In the genomic region with DNA sequence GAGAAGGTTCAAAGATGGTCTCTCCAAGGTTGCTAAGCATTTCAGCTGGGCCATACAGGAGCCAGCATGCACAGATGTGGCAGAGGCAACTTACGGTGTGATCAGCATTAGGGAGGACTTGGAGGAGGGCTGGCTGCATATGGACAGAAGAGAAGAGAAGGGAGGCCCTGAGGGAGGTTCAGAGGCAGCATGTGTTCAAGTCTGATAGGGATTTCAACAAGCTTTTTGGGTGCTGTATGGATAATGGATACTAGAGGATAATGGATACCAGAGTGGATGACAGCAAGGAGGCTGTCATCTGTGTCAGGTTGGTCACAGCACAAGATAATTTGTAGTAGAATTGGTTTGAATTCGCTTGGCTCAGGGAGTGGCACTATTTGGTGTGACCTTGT, we compare ENCODE assay signal across 29 mouse cellular contexts. TPM values are rescaled to one million over a fixed set of nuclear protein-coding genes. Genes with fewer than 3 reads are reported as not detected.
A peak's percentile ranks its signal among the peaks of the same experiment; 100 is the strongest.
DNase-seq lines count a peak whose midpoint lies in the region; ATAC-seq and TF ChIP-seq lines count a peak whose summit lies in the region.
"Had no signal": no experiment of that assay in that cellular context is flagged by ENCODE, and none has a peak within 500 bp of the region (broad histone marks: within the 10 kb centered on the region; RNA-seq: fewer than 3 reads in every experiment).

No protein-coding gene starts in this region.

- H3K9me3 ChIP-seq in liver, embryonic 13.5 days (replicated peaks): no peaks in the 10 kb centered on the region
- H3K9me3 ChIP-seq in hindbrain, embryonic 11.5 days (ENCODE audit: control insufficient read depth, low read length): no peaks in the 10 kb centered on the region
- H3K9me3 ChIP-seq in midbrain, postnatal 0 days (ENCODE audit: low read length): no peaks in the 10 kb centered on the region
- H3K9me3 ChIP-seq: forebrain, embryonic 15.5 days; lung, embryonic 15.5 days; midbrain, embryonic 12.5 days had no signal

- H3K27ac ChIP-seq in layer of hippocampus, adult 2 months: peak overlapping the region; percentile 78
- H3K27ac ChIP-seq in cortical plate, adult 2 months (ENCODE audit: insufficient read depth, low read length): 0 out of 2 replicates have a peak overlapping the region, but pooled peaks have one; percentile 0
- peak overlapping the region; percentile 25; the same call in 1 of the 2 replicates for H3K27ac ChIP-seq in liver, embryonic 13.5 days
- H3K27ac ChIP-seq in hindbrain, embryonic 11.5 days (ENCODE audit: low read depth, low read length): no peak overlapping the region
- no peak overlapping the region for H3K27ac ChIP-seq in midbrain, postnatal 0 days (ENCODE audit: low read depth, low read length)
- H3K27ac ChIP-seq: embryonic facial prominence, embryonic 12.5 days; forebrain, embryonic 10.5 days; forebrain, embryonic 15.5 days; hindbrain, embryonic 14.5 days; lung, embryonic 15.5 days; midbrain, embryonic 12.5 days had no signal

- H3K4me3 ChIP-seq in layer of hippocampus, adult 2 months: no peak overlapping the region
- no peak overlapping the region for H3K4me3 ChIP-seq in cortical plate, adult 2 months (ENCODE audit: insufficient read depth, low read length)
- H3K4me3 ChIP-seq in liver, embryonic 13.5 days (replicated peaks): no peak overlapping the region
- no peak overlapping the region for H3K4me3 ChIP-seq in hindbrain, embryonic 11.5 days (ENCODE audit: low read depth, low read length)
- no peak overlapping the region for H3K4me3 ChIP-seq in midbrain, postnatal 0 days (ENCODE audit: low read depth, low read length)
- H3K4me3 ChIP-seq: embryonic facial prominence, embryonic 12.5 days; forebrain, embryonic 10.5 days; forebrain, embryonic 15.5 days; lung, embryonic 15.5 days; midbrain, embryonic 12.5 days had no signal

- ATAC-seq in liver, embryonic 13.5 days (ENCODE audit: low read depth): peak; percentile 79
- peak; percentile 60 for ATAC-seq in megakaryocyte progenitor cell, adult 5-6 weeks (replicated peaks; ENCODE audit: poor library complexity)
- no peak for ATAC-seq in hindbrain, embryonic 11.5 days (ENCODE audit: low FRiP score)
- ATAC-seq in midbrain, postnatal 0 days (ENCODE audit: low FRiP score): no peak
- ATAC-seq: forebrain, embryonic 15.5 days; intestine, postnatal 0 days had no signal

- no peak for DNase-seq in layer of hippocampus, adult 2 months (ENCODE audit: low spot score in 2 of 2)
- DNase-seq in layer of hippocampus, postnatal 25 days (ENCODE audit: extremely low spot score in 1 of 2, low spot score in 1 of 2): no peak
- no peak for DNase-seq in liver, embryonic 13.5 days
- no peak for DNase-seq in hindbrain, embryonic 11.5 days (ENCODE audit: low spot score)
- DNase-seq in midbrain, postnatal 0 days (ENCODE audit: low spot score): no peak
- DNase-seq in right cerebral cortex, adult 18-20 months: no peak
- DNase-seq: adrenal gland, postnatal 14 days; B cell, adult 2 months; cerebellum, adult 11 months; embryo, embryonic 11 days; gastrocnemius, postnatal 14 days; heart, adult 18-20 months; heart, postnatal 4 days; kidney, adult 9 months; kidney, postnatal 10 days; left cerebral cortex, postnatal 4 days; retina, postnatal 1 day; spleen, adult 18-20 months; thymus, postnatal 14 days had no signal

- H3K4me1 ChIP-seq in cortical plate, adult 2 months (ENCODE audit: control insufficient read depth, insufficient read depth, low read length): peaks cover 3% of the 10 kb centered on the region; the same call in 1 of the 2 replicates
- peaks cover 11% of the 10 kb centered on the region for H3K4me1 ChIP-seq in liver, embryonic 13.5 days (replicated peaks)
- H3K4me1 ChIP-seq in hindbrain, embryonic 11.5 days (replicated peaks; ENCODE audit: control insufficient read depth, insufficient read depth, low read length): no peaks in the 10 kb centered on the region
- no peaks in the 10 kb centered on the region for H3K4me1 ChIP-seq in midbrain, postnatal 0 days (ENCODE audit: insufficient read depth, low read length)
- H3K4me1 ChIP-seq: embryonic facial prominence, embryonic 12.5 days; forebrain, embryonic 10.5 days; forebrain, embryonic 15.5 days; midbrain, embryonic 12.5 days had no signal

- H3K9ac ChIP-seq in liver, embryonic 13.5 days: no peak overlapping the region
- H3K9ac ChIP-seq in hindbrain, embryonic 11.5 days (ENCODE audit: low read depth, low read length): no peak overlapping the region
- H3K9ac ChIP-seq in midbrain, postnatal 0 days (replicated peaks; ENCODE audit: low read length, poor library complexity, severe bottlenecking): no peak overlapping the region
- H3K9ac ChIP-seq: embryonic facial prominence, embryonic 12.5 days; forebrain, embryonic 15.5 days; hindbrain, embryonic 14.5 days; lung, embryonic 15.5 days; midbrain, embryonic 12.5 days had no signal

- TF ChIP-seq POLR2A in cortical plate, adult 2 months (IDR thresholded peaks at IDR 0.05; ENCODE audit: extremely low read depth, insufficient read depth, low read length): no peak

- H3K27me3 ChIP-seq in liver, embryonic 13.5 days: no peaks in the 10 kb centered on the region
- H3K27me3 ChIP-seq in hindbrain, embryonic 11.5 days (ENCODE audit: control insufficient read depth, insufficient read depth, low read length): no peaks in the 10 kb centered on the region
- H3K27me3 ChIP-seq in midbrain, postnatal 0 days (ENCODE audit: insufficient read depth, low read length): no peaks in the 10 kb centered on the region
- H3K27me3 ChIP-seq: embryonic facial prominence, embryonic 12.5 days; forebrain, embryonic 15.5 days; lung, embryonic 15.5 days; midbrain, embryonic 12.5 days had no signal

- 59% methylated on average over 2 of the region's 2 CpGs for WGBS in liver, embryonic 13.5 days (ENCODE audit: insufficient replicate concordance)
- 93% methylated on average over 2 of the region's 2 CpGs for WGBS in hindbrain, embryonic 11.5 days
- 100% methylated on average over 2 of the region's 2 CpGs for WGBS in midbrain, postnatal 0 days

- no peak overlapping the region for H3K4me2 ChIP-seq in liver, embryonic 13.5 days
- no peak overlapping the region for H3K4me2 ChIP-seq in hindbrain, embryonic 11.5 days (replicated peaks; ENCODE audit: low read depth, low read length)
- no peak overlapping the region for H3K4me2 ChIP-seq in midbrain, postnatal 0 days (ENCODE audit: low read depth, low read length, poor library complexity, severe bottlenecking)
- H3K4me2 ChIP-seq: embryonic facial prominence, embryonic 12.5 days; forebrain, embryonic 15.5 days; heart, embryonic 11.5 days; hindbrain, embryonic 14.5 days; lung, embryonic 15.5 days; midbrain, embryonic 12.5 days had no signal

- no peaks in the 10 kb centered on the region for H3K36me3 ChIP-seq in liver, embryonic 13.5 days
- H3K36me3 ChIP-seq in hindbrain, embryonic 11.5 days (ENCODE audit: control insufficient read depth, insufficient read depth, low read length): no peaks in the 10 kb centered on the region
- H3K36me3 ChIP-seq in midbrain, postnatal 0 days (ENCODE audit: insufficient read depth, low read length): no peaks in the 10 kb centered on the region
- H3K36me3 ChIP-seq: embryonic facial prominence, embryonic 12.5 days; forebrain, embryonic 10.5 days; forebrain, embryonic 15.5 days; midbrain, embryonic 12.5 days had no signal

- no peak for TF ChIP-seq CTCF in layer of hippocampus, adult 2 months (conservative IDR thresholded peaks at IDR 0.05)
- no peak for TF ChIP-seq CTCF in cortical plate, adult 2 months (IDR thresholded peaks at IDR 0.05; ENCODE audit: extremely low read depth, insufficient read depth, low read length)
- TF ChIP-seq CTCF in midbrain, postnatal 0 days (IDR thresholded peaks at IDR 0.05): no peak

RNA-seq across cellular contexts. Expression of a gene that starts 28.6 kb away (rescaled TPM):
- total RNA-seq in layer of hippocampus, adult 2 months (2021): 100 to 1,000 TPM; 176 to 178 TPM
- total RNA-seq in layer of hippocampus, postnatal 25 days (2021): 100 to 1,000 TPM; 157 to 184 TPM
- polyA plus RNA-seq in cortical plate, adult 2 months (2012; rRNA removed): 112 and 121 TPM in 2 replicates
- 1.3 and 1.6 TPM in 2 replicates for polyA plus RNA-seq in liver, embryonic 13.5 days (2015; fragmentation: Nextera tagmentation; extraction: Ambion mirVana)
- total RNA-seq in megakaryocyte progenitor cell, adult 5-6 weeks (2015): 19.0 and 20.1 TPM in 2 replicates
- 13.3 and 16.0 TPM in 2 replicates for total RNA-seq in megakaryocyte progenitor cell, adult 5-6 weeks (2017)
- 0.80 and 0.95 TPM in 2 replicates for polyA plus RNA-seq in hindbrain, embryonic 11.5 days (2014; fragmentation: Nextera tagmentation; extraction: Ambion mirVana)
- 13.8 and 14.7 TPM in 2 replicates for total RNA-seq in midbrain, postnatal 0 days (2014; rRNA removed)
- 6.3 and 7.4 TPM in 2 replicates for polyA plus RNA-seq in midbrain, postnatal 0 days (2015; fragmentation: Nextera tagmentation; extraction: Ambion mirVana)

Comparison
In these comparisons a context has a peak if more than half of its experiments do, and no peak if none do; other contexts are left out.
1. H3K27ac ChIP-seq: peak in layer of hippocampus, adult 2 months (single experiment), cortical plate, adult 2 months (single experiment) and liver, embryonic 13.5 days (single experiment); none in hindbrain, embryonic 11.5 days (single experiment) and midbrain, postnatal 0 days (single experiment).
2. ATAC-seq: peak in liver, embryonic 13.5 days (single experiment) and megakaryocyte progenitor cell, adult 5-6 weeks (single experiment); none in hindbrain, embryonic 11.5 days (single experiment) and midbrain, postnatal 0 days (single experiment).
3. RNA of a gene that starts 28.6 kb away (total RNA-seq): 157 to 184 TPM in layer of hippocampus, postnatal 25 days and 176 to 178 TPM in layer of hippocampus, adult 2 months; 13.3 to 20.1 TPM in megakaryocyte progenitor cell, adult 5-6 weeks and 13.8 to 14.7 TPM in midbrain, postnatal 0 days; every median in the first group is over 4 times any median in the second.